In the genomic region with DNA sequence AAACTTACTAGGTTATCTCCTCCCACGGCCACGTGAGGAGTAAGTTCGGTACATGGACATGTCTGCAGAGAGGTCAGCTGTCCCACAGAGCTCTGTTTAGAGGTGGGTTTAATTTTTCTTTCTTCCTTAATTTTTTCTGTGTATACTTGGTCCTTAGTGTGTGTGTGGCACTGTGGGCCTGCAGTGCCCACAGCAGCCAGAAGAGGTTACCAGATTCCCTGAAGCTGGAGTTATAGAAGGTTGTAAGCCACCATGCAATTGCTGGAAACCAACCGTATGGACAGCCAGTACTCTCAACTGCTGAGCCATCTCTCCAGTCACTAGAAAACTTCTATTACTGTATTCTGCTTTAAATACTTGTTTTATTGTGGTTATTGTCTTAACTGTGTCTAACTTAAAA, we compare ENCODE assay signal across 24 mouse cellular contexts. TPM values are rescaled to one million over a fixed set of nuclear protein-coding genes. Genes with fewer than 3 reads are reported as not detected.
DNase-seq lines count a peak whose midpoint lies in the region; ATAC-seq and TF ChIP-seq lines count a peak whose summit lies in the region.
"Had no signal": no experiment of that assay in that cellular context is flagged by ENCODE, and none has a peak within 500 bp of the region (broad histone marks: within the 10 kb centered on the region; RNA-seq: fewer than 3 reads in every experiment).

No protein-coding gene starts in this region.

- H3K9me3 ChIP-seq in embryonic facial prominence, embryonic 14.5 days (ENCODE audit: control insufficient read depth, low read length), result no peaks in the 10 kb centered on the region
- H3K9me3 ChIP-seq in embryonic facial prominence, embryonic 10.5 days, result no peaks in the 10 kb centered on the region
- H3K9me3 ChIP-seq: embryonic facial prominence, embryonic 15.5 days; hindbrain, embryonic 12.5 days; limb, embryonic 10.5 days; liver, embryonic 12.5 days; midbrain, embryonic 12.5 days; neural tube, embryonic 12.5 days had no signal

- no peak overlapping the region for H3K4me3 ChIP-seq in embryonic facial prominence, embryonic 14.5 days (ENCODE audit: low read depth, low read length)
- H3K4me3 ChIP-seq in embryonic facial prominence, embryonic 10.5 days, result no peak overlapping the region
- no peak overlapping the region for H3K4me3 ChIP-seq in kidney, adult 2 months (ENCODE audit: insufficient read depth, low read depth, low read length)
- no peak overlapping the region for H3K4me3 ChIP-seq in lung, adult 2 months (replicated peaks; ENCODE audit: extremely low read depth, low read depth, low read length)
- no peak overlapping the region for H3K4me3 ChIP-seq in small intestine, adult 2 months (ENCODE audit: low read depth, low read length)
- H3K4me3 ChIP-seq: embryonic facial prominence, embryonic 15.5 days; hindbrain, embryonic 12.5 days; limb, embryonic 10.5 days; liver, embryonic 12.5 days; midbrain, embryonic 12.5 days; neural tube, embryonic 12.5 days had no signal

- H3K36me3 ChIP-seq in embryonic facial prominence, embryonic 14.5 days (ENCODE audit: control insufficient read depth, insufficient read depth, low read length), result peaks cover 8% of the 10 kb centered on the region; the same call in 1 of the 2 replicates
- peaks cover 59% of the 10 kb centered on the region for H3K36me3 ChIP-seq in embryonic facial prominence, embryonic 10.5 days (replicated peaks)
- no peaks in the 10 kb centered on the region for H3K36me3 ChIP-seq in kidney, adult 2 months (ENCODE audit: control insufficient read depth, insufficient read depth, low read length)
- peaks cover 32% of the 10 kb centered on the region for H3K36me3 ChIP-seq in small intestine, adult 2 months (ENCODE audit: control insufficient read depth, insufficient read depth, low read length)

- 90% methylated on average over 4 of the region's 4 CpGs for WGBS in embryonic facial prominence, embryonic 14.5 days
- 94% methylated on average over 4 of the region's 4 CpGs for WGBS in embryonic facial prominence, embryonic 10.5 days
- WGBS in kidney, adult 2 months, result 90% methylated on average over 4 of the region's 4 CpGs
- 96% methylated on average over 4 of the region's 4 CpGs for WGBS in lung, adult 2 months
- WGBS in small intestine, adult 2 months, result 93% methylated on average over 4 of the region's 4 CpGs

- no peak overlapping the region for H3K9ac ChIP-seq in embryonic facial prominence, embryonic 14.5 days (ENCODE audit: low read depth, low read length)
- H3K9ac ChIP-seq: embryonic facial prominence, embryonic 15.5 days; hindbrain, embryonic 12.5 days; liver, embryonic 12.5 days; midbrain, embryonic 12.5 days; neural tube, embryonic 12.5 days had no signal

- peak overlapping the region; percentile 45; the same call in 1 of the 2 replicates for H3K27ac ChIP-seq in embryonic facial prominence, embryonic 14.5 days (replicated peaks; ENCODE audit: low read depth, low read length)
- H3K27ac ChIP-seq in embryonic facial prominence, embryonic 10.5 days (replicated peaks), result no peak overlapping the region
- H3K27ac ChIP-seq in kidney, adult 2 months (ENCODE audit: insufficient read depth, low read depth, low read length), result no peak overlapping the region
- H3K27ac ChIP-seq in small intestine, adult 2 months (ENCODE audit: insufficient read depth, low read depth, low read length), result no peak overlapping the region
- H3K27ac ChIP-seq: limb, embryonic 10.5 days; liver, embryonic 12.5 days; neural tube, embryonic 12.5 days had no signal

- ATAC-seq in embryonic facial prominence, embryonic 14.5 days (ENCODE audit: low read depth), result no peak
- ATAC-seq: forebrain, embryonic 14.5 days; inflammation-experienced regulatory T-cells, adult 6 months; liver, embryonic 12.5 days had no signal

- H3K4me1 ChIP-seq in embryonic facial prominence, embryonic 14.5 days (ENCODE audit: control insufficient read depth, insufficient read depth, low read length), result 0 out of 2 replicates have a peak, but pooled peaks cover 4% of the 10 kb centered on the region
- H3K4me1 ChIP-seq in embryonic facial prominence, embryonic 10.5 days, result peaks cover 9% of the 10 kb centered on the region; the same call in 1 of the 2 replicates
- no peaks in the 10 kb centered on the region for H3K4me1 ChIP-seq in kidney, adult 2 months (ENCODE audit: control insufficient read depth, insufficient read depth, low read length)
- no peaks in the 10 kb centered on the region for H3K4me1 ChIP-seq in lung, adult 2 months (ENCODE audit: control insufficient read depth, insufficient read depth, low read length)
- H3K4me1 ChIP-seq in small intestine, adult 2 months (ENCODE audit: control insufficient read depth, insufficient read depth, insufficient read length, low read length), result no peaks in the 10 kb centered on the region
- H3K4me1 ChIP-seq: limb, embryonic 10.5 days; liver, embryonic 12.5 days had no signal

- no peak for DNase-seq in embryonic facial prominence, embryonic 14.5 days (ENCODE audit: low spot score)
- no peak for DNase-seq in embryonic facial prominence, embryonic 10.5 days (ENCODE audit: low spot score)
- DNase-seq in kidney, adult 2 months, result no peak
- DNase-seq in kidney, adult 9 months, result no peak
- no peak for DNase-seq in lung, adult 2 months
- DNase-seq in lung, postnatal 36 days, result no peak
- DNase-seq: adrenal gland, postnatal 10 days; cerebellum, adult 2 months; embryo, embryonic 11 days; gastrocnemius, postnatal 25 days; heart, adult 18-20 months; right cerebral cortex, postnatal 14 days; thymus, postnatal 14 days had no signal

- H3K27me3 ChIP-seq in embryonic facial prominence, embryonic 14.5 days (replicated peaks; ENCODE audit: control insufficient read depth, insufficient read depth, low read length), result no peaks in the 10 kb centered on the region
- H3K27me3 ChIP-seq in embryonic facial prominence, embryonic 10.5 days (replicated peaks; ENCODE audit: low read depth, poor library complexity, severe bottlenecking), result no peaks in the 10 kb centered on the region
- H3K27me3 ChIP-seq in kidney, adult 2 months (replicated peaks; ENCODE audit: control insufficient read depth, insufficient read depth, low read length), result no peaks in the 10 kb centered on the region
- no peaks in the 10 kb centered on the region for H3K27me3 ChIP-seq in small intestine, adult 2 months (ENCODE audit: control insufficient read depth, insufficient read depth, low read length)
- H3K27me3 ChIP-seq: embryonic facial prominence, embryonic 15.5 days; hindbrain, embryonic 12.5 days; liver, embryonic 12.5 days; midbrain, embryonic 12.5 days; neural tube, embryonic 12.5 days had no signal

- no peak for TF ChIP-seq POLR2A in kidney, adult 2 months (IDR thresholded peaks at IDR 0.05; ENCODE audit: low read depth, low read length)
- no peak for TF ChIP-seq POLR2A in lung, adult 2 months (IDR thresholded peaks at IDR 0.05; ENCODE audit: borderline replicate concordance, extremely low read depth, low read depth, low read length)
- no peak for TF ChIP-seq POLR2A in small intestine, adult 2 months (IDR thresholded peaks at IDR 0.05; ENCODE audit: low read depth, low read length)

- H3K4me2 ChIP-seq in embryonic facial prominence, embryonic 14.5 days (ENCODE audit: low read depth, low read length), result no peak overlapping the region
- H3K4me2 ChIP-seq: hindbrain, embryonic 12.5 days; liver, embryonic 12.5 days; midbrain, embryonic 12.5 days; neural tube, embryonic 12.5 days had no signal

- TF ChIP-seq CTCF in kidney, adult 2 months (conservative IDR thresholded peaks at IDR 0.05; ENCODE audit: insufficient read depth, insufficient read length, low read depth, low read length), result peak; percentile 41
- 0 out of 2 replicates have a peak, but pooled peaks have one; percentile 21 for TF ChIP-seq CTCF in lung, adult 2 months (IDR thresholded peaks at IDR 0.05; ENCODE audit: insufficient read depth, low read length)
- peak; percentile 23; the same call in 1 of the 2 replicates for TF ChIP-seq CTCF in small intestine, adult 2 months (IDR thresholded peaks at IDR 0.05; ENCODE audit: extremely low read depth, insufficient read length, insufficient replicate concordance, low read depth, low read length)

RNA-seq across cellular contexts. Expression of a gene that starts 29.6 kb away (rescaled TPM):
- polyA plus RNA-seq in embryonic facial prominence, embryonic 14.5 days (2014; fragmentation: Nextera tagmentation; extraction: Ambion mirVana), result 26.2 and 27.4 TPM in 2 replicates
- 37.4 and 38.4 TPM in 2 replicates for polyA plus RNA-seq in embryonic facial prominence, embryonic 10.5 days (2016; fragmentation: Nextera tagmentation; extraction: Ambion mirVana)
- 15.7 and 18.3 TPM in 2 replicates for polyA plus RNA-seq in kidney, adult 2 months (2012; rRNA removed)
- polyA plus RNA-seq in lung, adult 2 months (2012; rRNA removed), result 9.5 and 10.9 TPM in 2 replicates
- 9.7 and 18.6 TPM in 2 replicates for polyA plus RNA-seq in small intestine, adult 2 months (2012; rRNA removed)

RNA-seq across cellular contexts. Expression of a gene that starts 29.8 kb away (rescaled TPM):
- 0.22 and 0.25 TPM in 2 replicates for polyA plus RNA-seq in embryonic facial prominence, embryonic 14.5 days (2014; fragmentation: Nextera tagmentation; extraction: Ambion mirVana)
- 0.09 TPM in 1 of 2 replicates, not detected in the other for polyA plus RNA-seq in embryonic facial prominence, embryonic 10.5 days (2016; fragmentation: Nextera tagmentation; extraction: Ambion mirVana)
- 0.04 and 0.06 TPM in 2 replicates for polyA plus RNA-seq in kidney, adult 2 months (2012; rRNA removed)
- polyA plus RNA-seq in lung, adult 2 months (2012; rRNA removed), result 0.07 and 0.11 TPM in 2 replicates
- not detected in 2 replicates for polyA plus RNA-seq in small intestine, adult 2 months (2012; rRNA removed)
- polyA plus RNA-seq: cerebellum, adult 2 months; heart, embryonic 14.5 days; inflammation-experienced regulatory T-cells, adult 6 months; liver, embryonic 12.5 days; midbrain, embryonic 12.5 days; spleen, adult 2 months had no signal
